Mouse (Mus musculus): ENCODE measurements around the gene Itga7.

GRCm38 (mm10) chr10:128960590-128961584, 27.3 kb downstream of the Itga7 start, which contains the start of gene Mettl7b:
- no peak for TF ChIP-seq CTCF (IDR thresholded peaks at IDR 0.05; ENCODE audit: low read depth)
- TF ChIP-seq EP300 (IDR thresholded peaks at IDR 0.05; ENCODE audit: low read depth): no peak

Data from heart, postnatal 0 days (tissue).